Mouse (Mus musculus) heart, embryonic 14.5 days (tissue): ENCODE measurements around the gene Treh. TPM values are rescaled to one million over a fixed set of nuclear protein-coding genes. Genes with fewer than 3 reads are reported as not detected.

Source experiments
- ATAC-seq: fragments of 200-750 bp; cut with Nextera tagmentation; 2 replicates; pipeline ENCODE4 v1.8.0; 2017; ENCODE audit warnings: low read depth, moderate TSS enrichment; ENCODE audit not compliant: insufficient number of reproducible peaks, insufficient read depth, low FRiP score
- H3K27ac ChIP-seq, 2 experiments: fragments of 200-500 bp in 1 of 2; fragments of 300-500 bp in 1 of 2; sonication (generic) in 1 of 2; replicated peaks in 1 of 2; 2 replicates each; pipeline ENCODE4 v1.5.1; 2012 to 2014; ENCODE audit warnings: low read depth in 2 of 2, low read length in 2 of 2, control low read depth in 1 of 2, mild to moderate bottlenecking in 1 of 2, mixed read lengths in 1 of 2; ENCODE audit not compliant: control insufficient read depth in 1 of 2, insufficient read depth in 1 of 2
- H3K27me3 ChIP-seq: fragments of 300-500 bp; sonication (generic); 2 replicates; pipeline ENCODE4 v1.6.1; 2014; ENCODE audit warnings: mild to moderate bottlenecking, low read length, control low read depth; ENCODE audit not compliant: control insufficient read depth, insufficient read depth
- H3K36me3 ChIP-seq: fragments of 300-500 bp; sonication (generic); 2 replicates; pipeline ENCODE4 v1.6.1; 2014; ENCODE audit warnings: mild to moderate bottlenecking, control low read depth, low read length, mixed read lengths; ENCODE audit not compliant: control insufficient read depth, insufficient read depth
- H3K4me1 ChIP-seq, 2 experiments: fragments of 200-500 bp in 1 of 2; fragments of 300-500 bp in 1 of 2; sonication (generic) in 1 of 2; 2 replicates each; pipeline ENCODE4 v1.6.1; 2012 to 2014; ENCODE audit warnings: low read length in 2 of 2, control low read depth in 1 of 2, mixed read lengths in 1 of 2; ENCODE audit not compliant: control insufficient read depth in 2 of 2, insufficient read depth in 2 of 2
- H3K4me2 ChIP-seq: fragments of 300-500 bp; sonication (generic); 2 replicates; pipeline ENCODE4 v1.6.1; 2014; ENCODE audit warnings: mild to moderate bottlenecking, low read length
- H3K4me3 ChIP-seq, 2 experiments: fragments of 200-500 bp in 1 of 2; fragments of 300-500 bp in 1 of 2; sonication (generic) in 1 of 2; 2 replicates each; pipeline ENCODE4 v1.5.1; 2012 to 2014; ENCODE audit warnings: low read length in 2 of 2, mild to moderate bottlenecking in 2 of 2, control low read depth in 1 of 2, low read depth in 1 of 2, moderate library complexity in 1 of 2; ENCODE audit not compliant: control insufficient read depth in 1 of 2, insufficient read depth in 1 of 2
- H3K9ac ChIP-seq: fragments of 300-500 bp; sonication (generic); 2 replicates; pipeline ENCODE4 v1.6.1; 2014; ENCODE audit warnings: mild to moderate bottlenecking, low read length
- H3K9me3 ChIP-seq: fragments of 300-500 bp; sonication (generic); 2 replicates; pipeline ENCODE4 v1.6.1; 2016; ENCODE audit warnings: low read length, control low read depth; ENCODE audit not compliant: control insufficient read depth
- WGBS: fragments of 180-500 bp; shearing (Covaris S2); extraction: QIAGEN DNeasy Blood & Tissue Kit; methylation state at CpG from one replicate; pipeline ENCODE4 v1.1.7; 2014; 5-methylcytosine and 5-hydroxymethylcytosine counted together
- polyA plus RNA-seq: library from polyadenylated mRNA; unstranded; fragments of >200 nt; fragmentation: Nextera tagmentation; extraction: Ambion mirVana; gene quantifications from 2 replicates; pipeline ENCODE4 v1.2.1, GENCODE M21; 2014

The Treh gene
- polyA plus RNA-seq, 1 experiment from 2014 or later = not detected

- Histone ChIP-seq H3K4me2 (no peak overlapping the region), H3K27ac (peak overlapping the region; percentile 35 to 67; a peak in 3 of 4 replicates), H3K9ac (no peak overlapping the region), H3K4me1 (peaks cover 15 to 17% of the 10 kb centered on the region in 2 experiments), H3K27me3 (no peaks in the 10 kb centered on the region), H3K4me3 (no peak overlapping the region), H3K9me3 (no peaks in the 10 kb centered on the region), H3K36me3 (peaks cover 77% of the 10 kb centered on the region)
- ATAC-seq = peak; percentile 36
- WGBS = 51% methylated on average over 21 of the region's 21 CpGs
These were observed 18.9 kb downstream of the Treh start for GRCm38 (mm10) chr9:44691671-44692520.

DNA sequence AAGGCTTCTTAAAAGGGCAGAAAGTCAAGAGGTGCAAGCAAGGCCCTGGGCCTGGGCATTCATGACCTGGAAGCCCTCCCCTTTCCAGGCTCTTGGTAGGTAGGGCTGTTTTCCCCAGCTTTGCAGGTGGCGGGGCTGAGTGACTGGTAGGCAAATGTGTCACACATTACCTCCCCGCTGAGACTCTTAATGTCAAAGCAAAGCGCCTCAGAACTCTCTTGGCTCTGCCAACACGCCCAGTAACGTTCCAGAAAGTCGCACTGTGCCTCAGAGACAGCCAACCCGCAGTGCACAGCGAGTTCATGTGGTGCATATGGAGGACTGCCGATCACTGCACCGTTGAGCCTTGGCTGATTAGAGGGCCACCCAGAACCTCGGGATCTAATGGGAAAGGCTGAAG is 20.0 kb downstream of the Treh start:
- peaks cover 15 to 17% of the 10 kb centered on the region in 2 experiments for H3K4me1 ChIP-seq
- H3K36me3 ChIP-seq = peaks cover 77% of the 10 kb centered on the region
- no peak overlapping the region for H3K4me2 ChIP-seq
- 80% methylated on average over 11 of the region's 11 CpGs for WGBS
- H3K9ac ChIP-seq = no peak overlapping the region
- no peak overlapping the region for H3K27ac ChIP-seq
- no peaks in the 10 kb centered on the region for H3K27me3 ChIP-seq
- H3K4me3 ChIP-seq = no peak overlapping the region
- ATAC-seq = no peak
- no peaks in the 10 kb centered on the region for H3K9me3 ChIP-seq

DNA sequence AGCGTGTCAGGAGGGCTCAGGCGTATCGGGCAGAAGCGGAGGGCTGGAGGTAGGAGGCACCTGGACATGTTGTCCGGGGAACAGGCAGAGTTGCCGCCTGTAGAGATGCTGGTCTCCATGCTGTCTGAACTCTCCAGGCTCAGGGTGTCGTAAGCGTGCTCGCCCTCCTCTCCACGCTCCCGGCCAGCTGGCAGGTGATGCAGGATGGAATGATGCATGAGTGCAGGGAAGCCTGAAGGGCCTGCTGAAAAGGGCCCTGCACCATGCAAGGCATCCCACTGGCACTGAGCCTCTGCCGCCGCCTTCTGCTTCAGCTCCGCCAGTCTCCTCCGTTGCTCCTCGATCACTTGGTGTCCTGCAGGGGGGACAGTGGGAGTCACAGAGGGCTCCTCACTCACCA is 24.8 kb downstream of the Treh start:
- H3K4me3 ChIP-seq = no peak overlapping the region
- ATAC-seq = no peak
- WGBS = 89% methylated on average over 16 of the region's 16 CpGs
- H3K27ac ChIP-seq = no peak overlapping the region
- H3K9me3 ChIP-seq = no peaks in the 10 kb centered on the region
- H3K4me1 ChIP-seq = no peaks in the 10 kb centered on the region
- no peak overlapping the region for H3K9ac ChIP-seq
- no peak overlapping the region for H3K4me2 ChIP-seq
- no peaks in the 10 kb centered on the region for H3K27me3 ChIP-seq
- H3K36me3 ChIP-seq = peaks cover 100% of the 10 kb centered on the region

- no peak overlapping the region for H3K27ac ChIP-seq
- H3K4me3 ChIP-seq = no peak overlapping the region
- H3K36me3 ChIP-seq = peaks cover 100% of the 10 kb centered on the region
- 86% methylated on average over 10 of the region's 10 CpGs for WGBS
- H3K27me3 ChIP-seq = no peaks in the 10 kb centered on the region
- H3K9me3 ChIP-seq = no peaks in the 10 kb centered on the region
- H3K4me2 ChIP-seq = no peak overlapping the region
- H3K9ac ChIP-seq = no peak overlapping the region
- no peak for ATAC-seq
- H3K4me1 ChIP-seq = no peaks in the 10 kb centered on the region
These were observed 26.2 kb downstream of the Treh start for GRCm38 (mm10) chr9:44699196-44699595.

DNA sequence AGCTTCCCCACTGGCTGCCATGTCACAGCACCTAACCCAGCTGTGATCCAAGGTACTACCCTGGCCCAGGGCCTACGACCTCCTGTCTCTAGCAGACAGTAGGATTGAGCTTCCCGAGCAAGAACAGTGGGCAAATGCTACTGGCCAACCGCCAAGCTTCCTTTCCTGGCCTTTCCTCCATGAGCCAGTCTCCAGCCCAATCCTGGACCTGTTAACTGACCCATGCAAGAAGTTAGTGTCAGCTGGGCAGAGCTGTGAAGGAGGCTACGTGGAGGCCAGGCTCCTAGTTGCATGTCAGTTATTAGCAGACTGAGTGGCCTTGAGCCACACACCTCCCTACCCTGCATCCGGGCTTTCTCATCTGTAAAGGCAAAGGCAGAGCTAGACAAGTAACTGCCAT is 26.7 kb downstream of the Treh start:
- Histone ChIP-seq H3K4me2 (no peak overlapping the region), H3K27me3 (no peaks in the 10 kb centered on the region), H3K9me3 (no peaks in the 10 kb centered on the region), H3K9ac (no peak overlapping the region), H3K27ac (no peak overlapping the region), H3K4me1 (no peaks in the 10 kb centered on the region), H3K4me3 (no peak overlapping the region), H3K36me3 (peaks cover 100% of the 10 kb centered on the region)
- ATAC-seq = no peak
- 80% methylated on average over 5 of the region's 5 CpGs for WGBS

- no peak for ATAC-seq
These were observed 34.9 kb downstream of the Treh start for GRCm38 (mm10) chr9:44707749-44708428.

GRCm38 (mm10) chr9:44708429-44708765 is 35.4 kb downstream of the Treh start:
- WGBS = 2% methylated on average over 23 of the region's 24 CpGs
- peaks cover 78% of the 10 kb centered on the region for H3K36me3 ChIP-seq

More at GRCm38 (mm10) chr9:44707749-44708428, 34.9 kb downstream of the Treh start:
- peak overlapping the region; percentile 82 for H3K4me2 ChIP-seq
- H3K9ac ChIP-seq = peak overlapping the region; percentile 69
- H3K4me3 ChIP-seq = peak overlapping the region; percentile 50 to 54
- no peaks in the 10 kb centered on the region for H3K9me3 ChIP-seq
- no peaks in the 10 kb centered on the region for H3K27me3 ChIP-seq
- H3K27ac ChIP-seq = peak overlapping the region in 1 of 2 experiments; percentile 48; a peak in 1 of 4 replicates
- H3K4me1 ChIP-seq = peaks cover 14 to 18% of the 10 kb centered on the region in 2 experiments
- WGBS = 29% methylated on average over 28 of the region's 28 CpGs
- H3K36me3 ChIP-seq = peaks cover 78% of the 10 kb centered on the region

More at GRCm38 (mm10) chr9:44708429-44708765, 35.4 kb downstream of the Treh start:
- Histone ChIP-seq H3K4me2 (peak overlapping the region; percentile 82), H3K4me3 (peak overlapping the region; percentile 50 to 54), H3K4me1 (peaks cover 14 to 18% of the 10 kb centered on the region in 2 experiments), H3K27ac (peak overlapping the region; percentile 27 to 61; a peak in 1 of 4 replicates), H3K9me3 (no peaks in the 10 kb centered on the region), H3K9ac (peak overlapping the region; percentile 69), H3K27me3 (no peaks in the 10 kb centered on the region)
- ATAC-seq = peak; percentile 83
